Mouse (Mus musculus) gastrocnemius, postnatal 36 days (tissue): ENCODE results near the gene Epha7. TPM values are rescaled to one million over a fixed set of nuclear protein-coding genes. Genes with fewer than 3 reads are reported as not detected.

Experiments
- DNase-seq, 2 experiments: peaks; one replicate each; pipeline ENCODE4 v3.0.0; 2022
- intact Hi-C: fragments of 180-260 bp; cut with DNase I; formaldehyde crosslinking; loops from one replicate; pipeline ENCODE4 v1.15.1; 2025
- total RNA-seq, 2 experiments: library from RNA; stranded (reverse); gene quantifications; 2 replicates each; pipeline ENCODE4 v1.2.3; 2021

Epha7 gene
- total RNA-seq, 2 experiments from 2014 or later, result 1.5 to 1.6 TPM

DNA sequence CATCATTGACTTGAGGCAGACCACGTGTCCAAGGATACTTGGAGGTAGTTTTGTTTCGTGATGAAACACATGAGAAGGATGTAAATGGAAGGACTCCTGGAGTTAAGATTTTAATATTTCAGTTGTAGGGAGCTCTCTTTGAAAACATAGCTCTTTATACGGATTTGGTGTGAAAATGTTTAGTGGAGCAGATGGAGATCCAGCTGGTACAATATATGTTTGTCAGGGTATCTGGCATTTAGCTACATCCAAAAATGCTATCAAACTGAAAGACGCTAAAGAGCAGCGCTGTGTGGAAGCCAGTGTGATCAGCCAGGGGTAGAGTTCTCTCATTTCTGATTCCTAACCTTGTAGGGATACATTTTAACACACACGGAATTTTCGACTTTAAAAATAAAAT lies 82.5 kb downstream of the Epha7 start:
- no peak for DNase-seq
- intact Hi-C loops, result no loop called here

DNA sequence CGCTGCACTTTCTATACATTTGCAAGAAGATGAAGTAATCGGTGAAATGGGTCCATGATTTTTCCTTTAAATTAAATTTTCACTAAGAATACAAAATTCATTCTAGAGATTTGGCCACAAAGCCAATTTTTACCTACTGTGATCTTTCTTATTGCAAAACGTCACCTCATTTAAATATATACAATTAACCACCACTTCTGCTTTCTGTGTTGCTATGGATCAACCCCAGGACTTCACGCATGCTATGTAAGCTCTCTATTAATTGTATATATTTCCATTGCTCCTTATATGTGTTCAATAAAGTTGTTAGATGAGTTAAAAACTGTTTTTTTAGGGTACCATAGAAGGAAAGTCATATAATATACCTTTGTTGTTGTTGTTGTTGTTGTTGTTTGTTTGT lies 86.4 kb downstream of the Epha7 start:
- intact Hi-C loops, result no loop called here
- DNase-seq, result no peak

GRCm38 (mm10) chr4:28899783-28900182 lies 86.9 kb downstream of the Epha7 start:
- no peak for DNase-seq
- intact Hi-C loops, result no loop called here

- DNase-seq, result no peak
These were observed 88.6 kb downstream of the Epha7 start for GRCm38 (mm10) chr4:28901496-28901895.

GRCm38 (mm10) chr4:28902004-28902704 lies 89.2 kb downstream of the Epha7 start:
- no peak for DNase-seq
- intact Hi-C loops, result no loop called here

More at GRCm38 (mm10) chr4:28901496-28901895, 88.6 kb downstream of the Epha7 start:
- intact Hi-C loops, result no loop called here

DNA sequence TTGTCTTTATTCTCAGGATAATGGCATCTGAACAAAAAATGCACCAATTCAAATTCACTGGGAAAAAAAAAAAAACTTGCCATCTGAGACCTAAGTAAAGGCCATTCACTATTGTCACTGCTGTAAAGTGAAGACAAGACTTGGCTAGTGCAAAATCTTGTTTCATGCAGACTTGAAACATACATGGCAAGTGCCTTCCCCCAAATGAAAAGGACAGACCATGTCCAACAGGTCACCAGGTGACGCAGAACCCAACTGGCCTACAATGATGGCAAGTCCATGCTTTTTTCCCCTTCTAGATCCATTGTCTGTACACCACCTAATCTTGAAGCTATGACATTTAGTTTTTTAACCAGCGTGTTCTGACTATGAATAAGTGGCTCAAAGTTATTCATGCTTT lies 94.1 kb downstream of the Epha7 start:
- intact Hi-C loops, result no loop called here

DNA sequence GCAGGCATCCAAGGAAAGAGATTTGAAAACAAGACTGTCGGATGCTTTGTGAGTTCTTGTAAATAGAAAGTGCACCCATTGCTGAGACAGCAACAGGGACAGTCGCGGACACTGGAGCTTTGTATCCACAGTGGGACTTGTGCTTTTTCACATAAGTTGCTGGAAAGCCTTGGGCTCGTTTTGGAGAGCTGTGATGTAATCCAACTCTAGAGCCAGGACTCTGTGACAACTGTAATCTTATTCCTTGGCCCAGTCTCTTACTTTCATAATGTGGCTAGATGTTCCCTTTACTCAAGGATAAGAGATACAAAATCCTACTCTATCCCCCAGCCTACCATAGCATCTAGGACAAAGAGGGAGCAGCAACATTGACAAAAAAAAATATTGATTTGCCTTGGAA lies 97.2 kb downstream of the Epha7 start:
- intact Hi-C loops, result no loop called here

More for the DNA sequence above, 94.1 kb downstream of the Epha7 start:
- no peak for DNase-seq

GRCm38 (mm10) chr4:28912028-28912427 lies 99.1 kb downstream of the Epha7 start:
- intact Hi-C loops, result no loop called here
- DNase-seq, result no peak

More for the DNA sequence above, 97.2 kb downstream of the Epha7 start:
- DNase-seq, result peak in 1 of 2 experiments; percentile 4

GRCm38 (mm10) chr4:28913613-28914012 lies 100.7 kb downstream of the Epha7 start:
- DNase-seq, result no peak

DNA sequence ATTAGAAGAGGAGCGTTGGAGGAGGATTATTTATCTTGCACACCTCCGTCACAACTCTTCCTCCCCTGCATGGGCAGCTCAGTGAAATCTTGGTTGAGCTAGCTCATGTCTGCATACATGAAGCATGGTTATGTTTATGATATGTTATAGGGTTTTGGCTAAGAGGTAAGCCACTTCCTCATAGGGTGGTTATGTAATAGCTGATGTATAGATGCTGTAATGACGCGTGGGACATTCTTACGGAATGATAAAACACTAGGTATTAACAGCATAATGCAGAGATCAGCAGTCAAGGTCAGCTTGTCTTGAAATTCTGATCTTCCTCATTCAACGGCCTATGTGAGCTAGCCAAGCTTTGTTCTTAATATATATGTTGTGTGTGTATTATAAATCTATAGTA lies 107.7 kb downstream of the Epha7 start:
- DNase-seq, result no peak
- intact Hi-C loops, result no loop called here

More at GRCm38 (mm10) chr4:28913613-28914012, 100.7 kb downstream of the Epha7 start:
- intact Hi-C loops, result no loop called here

DNA sequence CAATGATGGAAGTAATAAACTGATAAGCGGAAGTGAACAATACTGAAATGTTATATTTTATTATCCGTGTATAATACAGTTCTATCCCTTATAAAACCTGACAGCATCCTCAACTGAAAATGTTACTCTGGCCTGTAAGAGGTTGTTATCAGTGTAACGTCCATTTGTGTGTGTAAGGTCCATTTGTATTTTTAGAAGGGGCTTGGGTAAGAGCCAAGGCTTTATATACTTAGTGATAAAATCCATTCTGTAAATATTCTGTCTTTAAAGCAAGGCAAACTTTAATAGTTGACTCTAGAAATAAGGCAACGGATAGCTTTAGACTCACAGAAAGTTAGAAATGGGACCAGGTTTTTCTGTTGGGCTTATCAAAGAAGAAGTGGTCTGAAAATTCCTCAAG lies 113.1 kb downstream of the Epha7 start:
- intact Hi-C loops, result no loop called here
- DNase-seq, result no peak

DNA sequence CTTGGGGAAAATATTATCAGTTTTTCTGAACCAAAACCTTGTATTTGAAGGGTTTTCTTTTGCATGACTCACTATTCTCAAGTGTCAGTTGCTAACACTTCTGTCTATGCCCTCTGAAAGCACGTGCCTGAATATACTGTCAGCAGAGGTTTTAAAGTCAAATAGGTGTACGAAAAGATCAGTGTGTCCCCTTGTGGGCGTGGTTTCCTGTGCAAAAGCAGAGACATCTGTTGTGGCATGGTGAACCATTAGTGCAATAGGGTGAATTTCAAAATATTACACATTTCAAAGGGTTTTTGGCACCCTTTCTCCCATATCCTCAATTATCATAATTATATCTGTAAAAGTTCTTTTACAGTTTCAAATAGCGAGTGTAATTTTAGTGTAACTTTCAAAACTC lies 120.5 kb downstream of the Epha7 start:
- DNase-seq, result no peak
- intact Hi-C loops, result no loop called here

- intact Hi-C loops, result no loop called here
- DNase-seq, result no peak
These were observed 121.9 kb downstream of the Epha7 start for GRCm38 (mm10) chr4:28934802-28935201.

- DNase-seq, result no peak
- intact Hi-C loops, result no loop called here
These were observed 122.6 kb downstream of the Epha7 start for GRCm38 (mm10) chr4:28935567-28935966.

- intact Hi-C loops, result no loop called here
- no peak for DNase-seq
These were observed 127.8 kb downstream of the Epha7 start for GRCm38 (mm10) chr4:28940710-28941109.

DNA sequence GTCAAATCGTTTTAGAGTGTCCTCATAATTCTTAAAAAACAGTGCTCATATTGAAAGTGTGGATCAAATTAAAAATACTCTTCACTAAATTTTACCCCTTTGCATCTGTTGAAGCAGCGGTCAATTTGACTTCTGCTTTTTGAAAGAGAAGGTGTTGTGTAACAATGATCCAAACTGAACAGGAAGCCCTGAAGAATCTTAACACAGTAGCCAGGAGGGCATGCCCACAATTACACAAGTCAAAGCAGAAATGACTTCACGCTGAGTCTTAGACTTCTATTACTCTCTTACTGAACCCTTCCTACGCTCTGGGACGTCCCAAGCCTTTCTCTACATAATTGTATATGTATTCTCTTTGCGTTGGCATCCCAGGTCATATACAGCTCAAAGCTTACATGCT lies 131.3 kb downstream of the Epha7 start:
- intact Hi-C loops, result no loop called here
- DNase-seq, result no peak

DNA sequence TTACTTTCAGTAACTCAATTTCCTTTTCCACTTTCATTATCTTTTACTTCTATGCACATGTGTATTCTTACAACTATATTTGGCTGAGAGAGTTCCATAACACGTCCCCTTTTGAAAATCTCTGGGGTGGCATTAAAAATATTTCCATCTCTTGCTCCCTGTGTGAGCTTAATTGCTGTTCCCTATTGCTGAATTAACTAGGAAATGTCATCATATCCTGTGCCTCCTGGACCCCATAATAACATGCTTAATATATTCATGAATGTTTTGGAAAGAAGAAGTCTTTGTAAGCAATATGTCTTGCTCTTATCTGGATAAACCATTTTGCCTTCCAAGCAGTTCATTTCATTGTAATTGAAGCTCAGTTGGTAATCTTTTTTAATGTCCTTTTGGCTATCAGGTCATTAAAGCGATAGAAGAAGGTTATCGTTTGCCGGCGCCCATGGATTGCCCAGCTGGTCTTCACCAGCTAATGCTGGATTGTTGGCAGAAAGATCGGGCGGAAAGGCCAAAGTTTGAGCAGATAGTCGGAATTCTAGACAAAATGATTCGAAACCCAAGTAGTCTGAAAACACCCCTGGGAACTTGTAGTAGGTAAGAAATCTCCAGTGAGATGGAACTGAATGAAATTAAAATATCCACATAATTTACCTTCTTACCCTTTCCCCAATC lies 148.1 kb downstream of the Epha7 start:
- no peak for DNase-seq
- intact Hi-C loops, result no loop called here

DNA sequence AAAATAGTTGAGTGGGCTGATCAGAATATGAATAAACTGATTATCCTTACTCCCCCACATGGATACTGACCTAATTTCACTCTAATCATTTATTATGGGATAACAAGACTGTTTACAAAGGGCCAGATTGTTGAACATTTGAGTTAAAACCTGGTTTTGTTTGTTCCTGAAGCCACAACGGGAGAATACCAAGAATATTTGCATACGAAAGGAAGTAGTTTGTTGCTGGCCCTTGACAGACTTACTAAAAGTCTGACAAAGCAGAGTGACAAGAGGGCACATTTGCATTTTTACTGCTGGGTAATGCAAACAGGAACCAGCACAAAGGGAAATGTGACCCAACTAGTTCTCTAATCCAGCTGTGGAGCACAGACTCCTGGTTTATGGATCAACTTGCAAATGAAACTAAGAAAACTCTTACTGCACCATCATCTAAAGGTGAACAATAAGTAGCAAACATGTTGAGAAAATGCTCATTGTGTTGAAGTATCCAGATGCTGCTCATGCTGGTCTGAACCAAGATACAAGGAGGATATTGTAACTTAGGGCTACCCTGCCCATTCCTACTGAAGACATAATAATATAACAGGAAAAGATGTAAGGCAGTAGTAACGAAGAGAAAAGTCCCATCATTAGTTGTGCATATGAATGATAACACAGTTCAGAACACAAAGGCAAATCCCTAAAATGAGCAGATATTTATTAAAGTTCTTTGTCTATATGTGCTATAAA lies 154.8 kb downstream of the Epha7 start:
- intact Hi-C loops, result no loop called here
- DNase-seq, result no peak

GRCm38 (mm10) chr4:28998462-28999286 lies 185.7 kb downstream of the Epha7 start:
- DNase-seq, result no peak

GRCm38 (mm10) chr4:28999287-28999595 lies 186.3 kb downstream of the Epha7 start:
- no peak for DNase-seq
- intact Hi-C loops, result no loop called here

More at GRCm38 (mm10) chr4:28998462-28999286, 185.7 kb downstream of the Epha7 start:
- intact Hi-C loops, result no loop called here

GRCm38 (mm10) chr4:29010333-29010732 lies 197.4 kb downstream of the Epha7 start:
- no peak for DNase-seq
- intact Hi-C loops, result no loop called here
